Mouse (Mus musculus) hindbrain, embryonic 13.5 days (tissue): ENCODE results near the gene Adgrb2. TPM values are rescaled to one million over a fixed set of nuclear protein-coding genes. Genes with fewer than 3 reads are reported as not detected.

Experiments
- ATAC-seq: fragments of 200-750 bp; cut with Nextera tagmentation; 2 replicates; pipeline ENCODE4 v1.8.0; 2017; ENCODE audit warnings: moderate TSS enrichment; ENCODE audit not compliant: low FRiP score
- H3K27ac ChIP-seq: fragments of 300-500 bp; sonication (generic); 2 replicates; pipeline ENCODE4 v1.5.1; 2015; ENCODE audit warnings: inconsistent platforms, mild to moderate bottlenecking, moderate library complexity
- H3K27me3 ChIP-seq: fragments of 300-500 bp; sonication (generic); 2 replicates; pipeline ENCODE4 v1.6.1; 2015; ENCODE audit warnings: mild to moderate bottlenecking, inconsistent platforms
- H3K36me3 ChIP-seq: fragments of 300-500 bp; sonication (generic); 2 replicates; pipeline ENCODE4 v1.6.1; 2015; ENCODE audit warnings: mild to moderate bottlenecking, inconsistent platforms
- H3K4me1 ChIP-seq: fragments of 300-500 bp; sonication (generic); replicated peaks from 2 replicates; pipeline ENCODE4 v1.6.1; 2015; ENCODE audit warnings: inconsistent platforms
- H3K4me2 ChIP-seq: fragments of 300-500 bp; sonication (generic); 2 replicates; pipeline ENCODE4 v1.6.1; 2015; ENCODE audit warnings: inconsistent platforms, mild to moderate bottlenecking, moderate library complexity
- H3K4me3 ChIP-seq: fragments of 300-500 bp; sonication (generic); 2 replicates; pipeline ENCODE4 v1.5.1; 2015; ENCODE audit warnings: mild to moderate bottlenecking, inconsistent platforms
- H3K9ac ChIP-seq: fragments of 300-500 bp; sonication (generic); 2 replicates; pipeline ENCODE4 v1.6.1; 2015; ENCODE audit warnings: mild to moderate bottlenecking, inconsistent platforms
- H3K9me3 ChIP-seq: fragments of 300-500 bp; sonication (generic); 2 replicates; pipeline ENCODE4 v1.6.1; 2016; ENCODE audit warnings: inconsistent platforms
- WGBS: fragments of 180-500 bp; shearing (Covaris S2); methylation state at CpG from one replicate; pipeline ENCODE4 v1.1.7; 2015; 5-methylcytosine and 5-hydroxymethylcytosine counted together
- polyA plus RNA-seq: library from polyadenylated mRNA; unstranded; fragments of >200 nt; fragmentation: Nextera tagmentation; extraction: Ambion mirVana; gene quantifications from 2 replicates; pipeline ENCODE4 v1.2.1, GENCODE M21; 2015

The Adgrb2 gene
- polyA plus RNA-seq, 1 experiment from 2014 or later, result 9.3 TPM

GRCm38 (mm10) chr4:129993213-129993612, 8.5 kb downstream of the Adgrb2 start:
- Histone ChIP-seq H3K9me3 (no peaks in the 10 kb centered on the region), H3K4me1 (peaks cover 65% of the 10 kb centered on the region), H3K27me3 (0 out of 2 replicates have a peak, but pooled peaks cover 14% of the 10 kb centered on the region), H3K4me3 (no peak overlapping the region), H3K27ac (no peak overlapping the region; the same call in 1 of the 2 replicates), H3K36me3 (peaks cover 23% of the 10 kb centered on the region), H3K4me2 (no peak overlapping the region), H3K9ac (no peak overlapping the region)
- ATAC-seq, result no peak
- WGBS, result 88% methylated on average over 5 of the region's 5 CpGs

- Histone ChIP-seq H3K4me1 (peaks cover 59% of the 10 kb centered on the region), H3K4me2 (no peak overlapping the region), H3K4me3 (no peak overlapping the region), H3K9ac (peak overlapping the region; percentile 49; the same call in 1 of the 2 replicates), H3K9me3 (no peaks in the 10 kb centered on the region), H3K36me3 (peaks cover 32% of the 10 kb centered on the region), H3K27me3 (0 out of 2 replicates have a peak, but pooled peaks cover 12% of the 10 kb centered on the region), H3K27ac (peak overlapping the region; percentile 76)
- 0 out of 2 replicates have a peak, but pooled peaks have one; percentile 14 for ATAC-seq
- 77% methylated on average over 16 of the region's 16 CpGs for WGBS
Observed at GRCm38 (mm10) chr4:129993944-129994695, 9.4 kb downstream of the Adgrb2 start.

- peaks cover 59% of the 10 kb centered on the region for H3K4me1 ChIP-seq
- no peak overlapping the region for H3K4me2 ChIP-seq
- no peaks in the 10 kb centered on the region for H3K9me3 ChIP-seq
- ATAC-seq, result no peak
- peaks cover 32% of the 10 kb centered on the region for H3K36me3 ChIP-seq
- H3K27ac ChIP-seq, result 0 out of 2 replicates have a peak overlapping the region, but pooled peaks have one; percentile 76
- WGBS, result 89% methylated on average over 5 of the region's 5 CpGs
- no peak overlapping the region for H3K9ac ChIP-seq
- 0 out of 2 replicates have a peak, but pooled peaks cover 9% of the 10 kb centered on the region for H3K27me3 ChIP-seq
- H3K4me3 ChIP-seq, result no peak overlapping the region
Observed at GRCm38 (mm10) chr4:129994728-129995127, 10.1 kb downstream of the Adgrb2 start.

GRCm38 (mm10) chr4:129995255-129995654, 10.6 kb downstream of the Adgrb2 start:
- Histone ChIP-seq H3K27ac (no peak overlapping the region), H3K36me3 (peaks cover 32% of the 10 kb centered on the region), H3K4me3 (no peak overlapping the region), H3K4me1 (peaks cover 59% of the 10 kb centered on the region), H3K9ac (no peak overlapping the region), H3K27me3 (0 out of 2 replicates have a peak, but pooled peaks cover 9% of the 10 kb centered on the region), H3K4me2 (no peak overlapping the region), H3K9me3 (no peaks in the 10 kb centered on the region)
- 83% methylated on average over 8 of the region's 8 CpGs for WGBS
- ATAC-seq, result no peak

- no peak overlapping the region for H3K9ac ChIP-seq
- peaks cover 60% of the 10 kb centered on the region for H3K4me1 ChIP-seq
- no peak overlapping the region for H3K27ac ChIP-seq
- no peak overlapping the region for H3K4me2 ChIP-seq
- ATAC-seq, result no peak
- H3K9me3 ChIP-seq, result no peaks in the 10 kb centered on the region
- 0 out of 2 replicates have a peak, but pooled peaks cover 9% of the 10 kb centered on the region for H3K27me3 ChIP-seq
- H3K4me3 ChIP-seq, result no peak overlapping the region
- peaks cover 32% of the 10 kb centered on the region for H3K36me3 ChIP-seq
- 85% methylated on average over 4 of the region's 4 CpGs for WGBS
Observed at GRCm38 (mm10) chr4:129996015-129996414, 11.3 kb downstream of the Adgrb2 start.

- peaks cover 20% of the 10 kb centered on the region for H3K36me3 ChIP-seq
- no peak overlapping the region for H3K4me3 ChIP-seq
- no peak for ATAC-seq
- H3K27me3 ChIP-seq, result 0 out of 2 replicates have a peak, but pooled peaks cover 9% of the 10 kb centered on the region
- peaks cover 65% of the 10 kb centered on the region for H3K4me1 ChIP-seq
- H3K4me2 ChIP-seq, result no peak overlapping the region
- no peak overlapping the region for H3K27ac ChIP-seq
- WGBS, result 68% methylated on average over 11 of the region's 11 CpGs
- H3K9ac ChIP-seq, result no peak overlapping the region
- no peaks in the 10 kb centered on the region for H3K9me3 ChIP-seq
Observed at GRCm38 (mm10) chr4:129998124-129998523, 13.5 kb downstream of the Adgrb2 start.

- peaks cover 9% of the 10 kb centered on the region for H3K36me3 ChIP-seq
- ATAC-seq, result no peak
- no peak overlapping the region for H3K4me3 ChIP-seq
- peaks cover 44% of the 10 kb centered on the region for H3K4me1 ChIP-seq
- peaks cover 21% of the 10 kb centered on the region; the same call in 1 of the 2 replicates for H3K27me3 ChIP-seq
- 25% methylated on average over 5 of the region's 5 CpGs for WGBS
- peak overlapping the region; percentile 73 for H3K27ac ChIP-seq
- no peak overlapping the region for H3K9ac ChIP-seq
- H3K4me2 ChIP-seq, result no peak overlapping the region
- no peaks in the 10 kb centered on the region for H3K9me3 ChIP-seq
Observed at GRCm38 (mm10) chr4:130001710-130002109, 17.0 kb downstream of the Adgrb2 start.

GRCm38 (mm10) chr4:130002157-130002556, 17.5 kb downstream of the Adgrb2 start:
- H3K4me1 ChIP-seq, result peaks cover 46% of the 10 kb centered on the region
- no peak overlapping the region for H3K4me2 ChIP-seq
- H3K9me3 ChIP-seq, result no peaks in the 10 kb centered on the region
- H3K27me3 ChIP-seq, result peaks cover 22% of the 10 kb centered on the region
- 59% methylated on average over 10 of the region's 10 CpGs for WGBS
- peaks cover 9% of the 10 kb centered on the region for H3K36me3 ChIP-seq
- no peak overlapping the region for H3K4me3 ChIP-seq
- peak; percentile 30; the same call in 1 of the 2 replicates for ATAC-seq
- no peak overlapping the region for H3K9ac ChIP-seq
- H3K27ac ChIP-seq, result peak overlapping the region; percentile 73

- peaks cover 35% of the 10 kb centered on the region for H3K4me1 ChIP-seq
- H3K4me3 ChIP-seq, result no peak overlapping the region
- WGBS, result 70% methylated on average over 9 of the region's 9 CpGs
- no peak overlapping the region for H3K27ac ChIP-seq
- peaks cover 23% of the 10 kb centered on the region for H3K36me3 ChIP-seq
- H3K4me2 ChIP-seq, result no peak overlapping the region
- no peak overlapping the region for H3K9ac ChIP-seq
- 0 out of 2 replicates have a peak, but pooled peaks have one; percentile 3 for ATAC-seq
- no peaks in the 10 kb centered on the region for H3K9me3 ChIP-seq
- peaks cover 38% of the 10 kb centered on the region for H3K27me3 ChIP-seq
Observed at GRCm38 (mm10) chr4:130005593-130005992, 20.9 kb downstream of the Adgrb2 start.

- Histone ChIP-seq H3K9me3 (no peaks in the 10 kb centered on the region), H3K27me3 (peaks cover 38% of the 10 kb centered on the region), H3K9ac (0 out of 2 replicates have a peak overlapping the region, but pooled peaks have one; percentile 31), H3K4me1 (peaks cover 26% of the 10 kb centered on the region), H3K4me3 (peak overlapping the region; percentile 23), H3K27ac (no peak overlapping the region), H3K36me3 (peaks cover 31% of the 10 kb centered on the region), H3K4me2 (peak overlapping the region; percentile 41)
- no peak for ATAC-seq
- 21% methylated on average over 25 of the region's 25 CpGs for WGBS
Observed at GRCm38 (mm10) chr4:130006533-130006932, 21.9 kb downstream of the Adgrb2 start.

GRCm38 (mm10) chr4:130009043-130009442, 24.4 kb downstream of the Adgrb2 start:
- 83% methylated on average over 14 of the region's 14 CpGs for WGBS
- no peak for ATAC-seq

GRCm38 (mm10) chr4:130010723-130011122, 26.1 kb downstream of the Adgrb2 start:
- H3K4me2 ChIP-seq, result no peak overlapping the region
- no peak for ATAC-seq
- no peak overlapping the region for H3K27ac ChIP-seq
- H3K4me1 ChIP-seq, result peaks cover 34% of the 10 kb centered on the region
- no peaks in the 10 kb centered on the region for H3K9me3 ChIP-seq
- no peak overlapping the region for H3K9ac ChIP-seq
- 97% methylated on average over 4 of the region's 4 CpGs for WGBS
- peaks cover 45% of the 10 kb centered on the region for H3K36me3 ChIP-seq
- H3K27me3 ChIP-seq, result peaks cover 37% of the 10 kb centered on the region
- no peak overlapping the region for H3K4me3 ChIP-seq

More at GRCm38 (mm10) chr4:130009043-130009442, 24.4 kb downstream of the Adgrb2 start:
- no peaks in the 10 kb centered on the region for H3K9me3 ChIP-seq
- no peak overlapping the region for H3K4me2 ChIP-seq
- no peak overlapping the region for H3K9ac ChIP-seq
- no peak overlapping the region for H3K4me3 ChIP-seq
- peaks cover 38% of the 10 kb centered on the region for H3K27me3 ChIP-seq
- H3K36me3 ChIP-seq, result peaks cover 45% of the 10 kb centered on the region
- peaks cover 24% of the 10 kb centered on the region for H3K4me1 ChIP-seq
- H3K27ac ChIP-seq, result no peak overlapping the region
